Mouse (Mus musculus) neutrophil, adult 83 days (primary cell): ENCODE measurements around the gene Prr23a3. TPM values are rescaled to one million over a fixed set of nuclear protein-coding genes. Genes with fewer than 3 reads are reported as not detected.

ENCODE experiments used
- total RNA-seq, 2 experiments: library from RNA; stranded (reverse); gene quantifications; one replicate each; pipeline ENCODE4 v1.2.4; 2023

Gene Prr23a3
- not detected for total RNA-seq

GRCm38 (mm10) chr9:98864571-98864970, at the start of gene Prr23a3:
Prr23a3 (plus strand) TSS chr9:98864767.

GRCm38 (mm10) chr9:98842117-98842516, 22.4 kb upstream of the Prr23a3 start, which contains the start of gene Prr23a1:
Prr23a1 (plus strand) TSS chr9:98842503.

GRCm38 (mm10) chr9:98856210-98856609, 8.4 kb upstream of the Prr23a3 start, which contains the start of gene Prr23a2:
Prr23a2 (plus strand) TSS chr9:98856494.

GRCm38 (mm10) chr9:98902819-98903218, 38.3 kb downstream of the Prr23a3 start, which contains the start of gene 7420426K07Rik:
7420426K07Rik (plus strand) TSS chr9:98903119.

Other genes with a start within 250 kb of the Prr23a3 start
- gene Prr23a1, start 22.3 kb upstream of the Prr23a3 start, total RNA-seq = not detected
- gene Prr23a2, start 8.3 kb upstream of the Prr23a3 start, total RNA-seq = not detected
- gene 7420426K07Rik, start 38.4 kb downstream of the Prr23a3 start, total RNA-seq = not detected
- gene Foxl2, start 90.5 kb downstream of the Prr23a3 start, total RNA-seq = not detected
- gene Faim, start 121.6 kb downstream of the Prr23a3 start, total RNA-seq = 10 to 100 TPM; 15.3 to 15.7 TPM
- gene Gm1123, start 170.9 kb downstream of the Prr23a3 start, total RNA-seq = not detected